Mouse (Mus musculus) embryo, embryonic 10.5 days (tissue): ENCODE measurements around the gene Xrra1.

Source experiments
- DNase-seq: peaks from one replicate; pipeline ENCODE4 v3.0.0-alpha.2; 2015; ENCODE audit warnings: low spot score

Xrra1 gene

DNA sequence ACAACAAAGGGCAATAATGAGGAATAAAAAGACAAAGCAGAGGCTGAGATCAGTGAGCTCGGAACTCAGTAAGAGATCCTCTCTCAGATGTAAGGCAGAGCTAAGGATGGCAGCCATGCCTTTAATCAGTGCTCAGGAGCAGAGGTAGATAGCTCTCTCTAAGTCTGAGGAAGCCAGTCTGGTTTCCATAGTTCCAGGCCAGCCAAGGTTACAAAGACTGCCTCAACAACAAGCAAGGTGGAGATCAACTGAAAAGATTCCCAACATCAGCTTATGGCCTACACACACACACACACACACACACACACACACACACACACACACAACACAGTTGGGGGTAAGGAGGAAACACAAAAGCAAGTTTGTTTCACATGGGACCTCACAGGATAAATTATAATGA is 7.8 kb upstream of the Xrra1 start:
- no peak for DNase-seq

DNA sequence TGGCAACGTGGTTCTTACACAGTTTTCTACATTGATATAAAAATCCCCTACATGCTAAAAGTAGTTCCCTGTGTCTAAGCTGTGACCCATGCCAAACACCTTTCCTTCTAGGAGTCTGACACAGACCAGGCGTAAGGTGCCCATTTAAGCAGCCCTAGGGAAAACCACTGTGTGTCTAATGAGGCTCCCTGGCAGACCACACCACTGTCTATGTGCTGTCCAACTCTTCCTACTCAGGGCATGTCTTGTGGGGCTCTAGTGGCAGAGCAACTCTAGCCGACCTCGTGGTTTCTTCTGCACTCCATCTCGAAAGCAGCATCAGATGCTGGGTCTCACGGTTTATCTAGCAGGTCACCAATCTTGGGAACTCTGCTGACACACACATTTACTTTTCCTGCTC is 7.3 kb upstream of the Xrra1 start:
- DNase-seq: no peak

DNA sequence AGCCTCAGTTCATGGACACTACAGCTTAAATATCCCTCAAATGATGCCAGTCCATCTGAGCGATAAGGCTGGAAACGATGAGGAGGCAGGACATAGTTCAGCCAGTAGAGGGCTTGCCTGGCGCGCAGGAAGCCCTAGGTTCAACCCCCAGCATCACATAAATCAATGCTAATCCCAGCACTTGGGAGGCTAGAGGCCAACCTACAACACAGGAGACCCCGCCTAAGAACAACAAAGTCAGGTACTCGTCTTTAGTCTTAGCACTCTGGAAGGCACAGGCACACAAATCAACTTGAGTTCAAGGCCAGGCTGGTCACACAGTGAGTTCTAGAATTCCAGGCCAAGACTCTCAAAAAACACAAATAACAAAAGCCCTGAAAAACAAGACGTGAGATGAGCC is 5.6 kb upstream of the Xrra1 start:
- DNase-seq: no peak

DNA sequence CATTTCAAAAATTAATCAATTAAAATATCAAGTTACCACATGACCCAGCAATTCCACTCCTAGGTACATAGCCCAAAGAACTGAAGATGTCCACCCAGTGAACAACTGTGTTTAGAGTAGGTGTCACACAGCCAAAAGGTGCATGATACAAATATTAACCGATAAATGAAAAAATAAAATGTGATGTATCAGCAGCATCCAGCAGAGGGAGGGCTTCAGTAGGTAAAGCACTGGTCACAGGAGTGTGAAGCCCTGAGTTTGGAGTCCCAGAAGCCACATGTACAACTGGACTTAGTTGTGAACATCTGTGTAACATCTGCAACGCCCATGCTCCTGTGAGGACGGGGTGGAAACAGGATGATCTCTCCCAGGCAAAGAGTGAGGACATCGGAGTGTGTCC is 4.6 kb upstream of the Xrra1 start:
- no peak for DNase-seq

DNA sequence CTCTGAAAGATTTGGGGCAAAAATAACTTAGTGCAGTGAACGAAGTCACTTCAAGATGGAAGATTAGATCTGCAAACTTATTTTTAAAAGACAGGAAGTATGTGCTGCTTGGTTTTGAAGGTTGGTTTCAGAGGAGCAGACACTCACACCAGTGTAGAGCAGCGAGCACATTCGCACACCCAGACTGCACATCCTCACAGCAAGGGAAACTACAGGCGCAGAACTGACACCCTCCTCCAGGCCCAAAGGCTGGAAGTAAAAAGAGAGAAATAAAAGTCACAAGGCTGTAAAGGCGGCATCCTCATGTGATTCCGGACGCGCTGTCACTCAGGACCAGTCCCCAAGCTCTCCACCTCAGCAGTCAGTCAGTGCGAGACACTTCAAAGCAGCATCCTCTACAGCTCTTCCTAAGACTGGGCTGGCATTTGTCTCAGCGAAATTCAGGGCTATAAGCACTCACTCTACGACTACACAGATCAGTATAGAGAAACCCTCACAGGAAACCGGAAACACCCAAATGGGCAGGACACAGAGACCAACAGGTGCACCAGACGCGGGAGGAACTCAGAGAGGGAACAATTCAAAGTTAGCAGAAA is 2.6 kb upstream of the Xrra1 start:
- no peak for DNase-seq

DNA sequence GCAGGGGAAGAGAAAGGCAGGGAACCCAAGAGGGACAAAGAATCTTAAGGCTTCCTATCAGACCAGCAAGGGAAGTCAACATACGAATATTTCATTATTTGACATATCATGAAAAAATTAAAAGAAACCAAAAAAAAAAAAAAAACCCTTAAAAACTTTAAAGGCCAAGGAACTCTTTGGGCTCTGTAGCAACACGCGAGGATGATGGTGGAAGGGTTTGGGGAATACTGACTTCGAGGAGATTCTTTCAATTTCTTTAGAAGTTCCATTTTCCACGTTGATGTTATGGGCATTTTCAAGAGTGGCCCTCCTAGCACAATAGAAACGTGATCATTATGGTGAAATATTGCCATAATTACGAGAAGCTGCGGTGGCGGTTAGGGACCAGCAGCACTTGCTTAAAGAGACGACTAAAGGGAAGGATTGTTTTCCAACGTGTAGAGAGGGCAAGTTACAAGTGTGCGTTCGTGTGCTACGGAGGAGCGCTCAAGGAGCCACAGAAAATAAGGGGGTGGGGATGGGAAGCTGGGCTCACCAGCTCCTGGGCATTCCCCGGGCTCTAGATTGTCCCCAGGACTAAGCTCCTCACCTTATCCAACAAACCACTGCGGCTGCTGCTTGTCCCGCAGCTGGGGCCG is 622 bp upstream of the Xrra1 start:
- no peak for DNase-seq

DNA sequence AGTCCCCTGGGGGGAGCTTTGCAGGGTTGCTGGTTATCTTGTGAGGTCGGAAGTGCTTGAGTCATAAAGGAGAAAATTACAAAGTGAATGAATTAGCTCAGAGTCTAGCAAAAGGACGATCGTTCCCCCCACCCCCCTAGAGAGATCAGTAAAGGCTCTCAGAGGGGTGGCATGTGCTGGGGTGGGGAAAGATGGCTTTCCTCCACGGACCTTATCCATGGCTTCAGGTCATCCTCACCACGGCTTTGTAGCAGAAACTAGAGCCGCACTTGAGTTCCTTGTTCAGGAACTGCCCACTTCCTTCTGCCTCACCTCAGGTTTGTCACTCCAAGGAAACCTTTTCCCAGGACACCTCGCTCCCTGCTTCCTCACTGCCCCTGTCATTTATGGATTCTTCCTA is 4.4 kb downstream of the Xrra1 start, which contains the start of gene Spcs2:
TSS of gene Spcs2 (minus strand) at position 101 of the 400 bp plus-strand sequence.
- no peak for DNase-seq

DNA sequence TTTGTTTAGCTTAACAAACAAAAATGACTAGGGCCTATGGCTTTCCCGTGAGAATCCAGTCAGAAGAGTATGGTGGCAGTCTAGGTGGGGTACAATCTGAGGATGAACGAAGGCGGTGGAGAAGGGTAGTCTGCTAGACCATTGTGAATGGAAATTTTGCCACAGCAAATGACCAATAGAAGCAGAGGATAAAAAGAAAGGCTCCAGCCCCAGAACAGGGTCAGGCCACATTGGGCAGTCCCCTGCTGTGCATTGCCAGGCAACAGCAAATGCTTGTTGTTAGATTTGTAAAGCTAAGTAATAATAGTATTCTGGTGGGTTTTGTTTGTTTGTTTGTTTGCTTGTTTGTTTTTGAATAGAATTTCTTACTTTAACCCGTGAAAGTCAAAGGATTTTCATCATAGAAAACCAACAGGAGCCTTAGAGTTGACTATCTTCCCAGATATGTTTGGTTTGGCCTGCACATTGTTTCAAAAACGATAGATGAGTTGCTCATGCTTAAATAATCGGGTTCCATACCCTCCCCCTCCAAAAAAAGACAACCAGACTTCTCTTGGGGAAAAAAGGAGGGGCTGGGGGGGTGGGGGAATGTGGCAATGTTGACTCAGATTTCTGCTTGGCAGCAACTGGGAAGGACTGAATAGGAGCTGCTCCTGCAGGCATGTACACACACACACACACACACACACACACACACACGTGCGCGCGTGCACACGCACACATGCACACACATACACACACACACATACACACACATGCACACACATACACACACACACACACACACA is 5.5 kb downstream of the Xrra1 start:
- DNase-seq: peak; percentile 64

DNA sequence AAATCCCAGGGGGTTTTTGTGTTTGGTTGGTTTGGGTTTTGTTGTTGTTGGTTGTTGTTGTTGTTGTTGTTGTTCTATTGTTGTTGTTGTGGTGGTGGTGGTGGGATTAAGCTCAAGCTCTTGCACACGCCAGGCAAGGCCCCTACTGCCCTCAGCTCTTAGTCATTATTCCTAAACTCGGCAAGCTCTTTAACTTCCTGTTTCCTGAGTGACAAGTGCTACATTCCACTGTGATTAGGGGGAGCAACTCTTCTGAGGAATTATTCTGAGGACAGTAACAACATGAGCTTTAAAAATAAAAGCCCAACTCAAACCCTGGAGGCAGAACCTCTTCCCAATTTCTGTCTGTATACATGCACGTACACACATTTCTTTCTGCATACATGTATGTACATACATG is 6.3 kb downstream of the Xrra1 start:
- DNase-seq: no peak

DNA sequence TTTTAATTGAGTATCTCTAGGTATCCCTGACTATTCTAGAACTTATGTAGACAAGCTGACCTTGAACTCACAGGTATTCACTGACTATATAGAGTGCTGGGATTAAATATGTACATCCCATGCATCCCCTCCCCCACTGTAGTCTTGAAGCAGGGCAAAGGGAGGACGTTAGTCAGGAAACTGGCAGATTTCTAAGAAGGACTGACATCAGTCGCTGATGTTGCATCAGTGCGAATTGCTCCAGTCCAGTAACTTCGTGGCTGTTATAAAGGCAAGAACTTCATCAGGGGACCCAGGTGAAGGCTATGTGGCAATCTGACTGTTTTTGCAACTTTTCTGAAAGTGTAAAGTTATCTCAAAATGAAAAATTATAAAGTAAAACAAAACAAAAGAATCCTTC is 10.4 kb downstream of the Xrra1 start:
- no peak for DNase-seq

DNA sequence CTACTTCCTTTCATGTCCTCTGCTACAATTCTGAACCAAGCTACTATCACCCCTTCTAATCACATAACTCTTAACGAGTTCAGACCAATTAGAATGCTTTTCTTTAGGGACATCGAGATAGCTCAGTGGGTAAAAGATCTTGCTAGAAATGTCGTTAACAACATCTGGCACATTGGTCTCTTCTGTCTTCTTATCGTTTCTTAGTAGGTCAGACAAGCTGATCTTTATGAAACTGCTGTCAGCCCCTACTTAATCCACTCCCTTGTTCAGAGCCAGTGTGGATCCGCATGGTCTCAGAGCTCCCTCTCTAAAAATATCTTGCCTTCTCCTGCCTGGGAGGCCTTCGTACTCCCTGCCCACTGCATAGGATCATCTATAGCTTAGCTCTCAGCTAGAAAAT is 15.0 kb downstream of the Xrra1 start:
- no peak for DNase-seq

DNA sequence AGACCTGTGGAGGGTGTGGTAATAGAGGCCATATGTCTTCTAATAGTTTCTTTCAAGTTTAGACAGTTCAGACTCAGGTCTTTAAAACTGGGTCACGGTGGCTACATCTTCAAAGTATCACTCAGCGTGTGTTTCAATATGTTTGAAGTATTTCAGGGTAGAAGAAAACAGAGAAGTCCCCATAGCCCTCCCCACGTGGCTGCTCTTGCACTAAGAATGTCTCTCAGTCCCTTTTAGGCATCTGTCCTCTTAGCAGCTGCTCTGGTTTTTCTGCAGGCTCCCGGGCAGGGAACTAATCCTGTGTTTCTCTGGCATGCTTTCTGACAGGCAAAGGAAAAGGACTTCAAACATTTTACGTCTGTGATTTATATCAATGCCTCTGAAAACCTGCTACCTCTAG is 17.0 kb downstream of the Xrra1 start:
- no peak for DNase-seq

DNA sequence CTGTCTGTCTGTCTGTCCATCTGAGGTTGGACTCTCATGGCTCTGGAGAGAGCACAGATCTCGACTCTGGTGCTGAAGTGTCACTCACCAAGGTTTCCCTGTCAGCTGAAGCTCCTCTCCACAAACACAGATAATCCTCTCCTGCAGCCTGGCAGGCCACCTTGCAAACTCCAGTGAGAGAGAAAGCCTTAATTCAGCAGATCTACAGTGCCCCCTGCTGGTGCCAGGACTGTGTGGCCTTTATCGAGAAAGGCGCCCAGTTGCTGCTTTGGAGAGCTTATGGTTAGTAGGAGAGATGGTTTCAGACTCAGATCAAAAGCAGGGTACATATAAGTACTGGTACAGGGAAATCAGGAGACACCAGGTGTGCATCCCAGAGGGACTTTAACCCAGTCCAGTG is 17.4 kb downstream of the Xrra1 start:
- DNase-seq: peak; percentile 93

DNA sequence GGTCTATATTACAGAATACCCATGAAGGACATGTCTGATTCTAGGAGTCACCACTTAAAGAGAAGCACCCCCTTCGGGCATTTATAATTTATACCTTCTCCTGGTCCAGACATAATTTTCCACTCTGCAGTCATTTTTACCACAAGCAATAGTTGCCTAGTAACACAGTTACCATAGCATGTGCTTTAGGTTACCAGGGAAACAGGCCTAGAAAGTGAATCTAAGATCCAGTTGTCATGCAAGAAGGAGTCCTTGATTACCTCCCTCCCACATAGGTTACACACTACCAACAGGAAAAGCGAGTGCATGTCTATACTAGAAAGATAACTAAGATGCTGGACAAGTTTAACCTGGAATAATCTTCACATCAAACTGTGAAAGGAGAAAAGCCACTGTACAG is 19.3 kb downstream of the Xrra1 start:
- DNase-seq: no peak

DNA sequence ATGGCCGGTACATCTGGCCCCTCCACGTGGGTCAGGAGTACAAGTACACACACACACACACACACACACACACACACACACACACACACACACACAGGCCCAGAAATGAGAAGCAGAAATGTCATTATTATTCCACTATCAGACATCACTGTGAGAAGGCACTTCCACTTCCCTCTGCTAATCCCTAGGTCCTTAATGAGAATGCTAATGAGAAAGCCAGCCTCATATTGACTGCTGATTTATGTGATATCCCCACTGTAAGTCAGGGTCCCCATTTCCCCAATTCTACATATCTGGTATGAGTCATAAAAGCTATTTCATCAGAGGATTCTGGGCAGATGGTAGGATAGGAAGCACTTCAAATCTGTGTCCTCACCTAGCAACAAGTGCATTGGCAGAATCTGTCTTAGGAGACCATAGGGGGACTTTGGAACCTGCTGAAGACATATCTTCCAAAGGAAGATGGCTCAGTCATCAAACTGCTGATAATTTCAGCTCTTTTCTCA is 28.4 kb downstream of the Xrra1 start:
- DNase-seq: no peak

DNA sequence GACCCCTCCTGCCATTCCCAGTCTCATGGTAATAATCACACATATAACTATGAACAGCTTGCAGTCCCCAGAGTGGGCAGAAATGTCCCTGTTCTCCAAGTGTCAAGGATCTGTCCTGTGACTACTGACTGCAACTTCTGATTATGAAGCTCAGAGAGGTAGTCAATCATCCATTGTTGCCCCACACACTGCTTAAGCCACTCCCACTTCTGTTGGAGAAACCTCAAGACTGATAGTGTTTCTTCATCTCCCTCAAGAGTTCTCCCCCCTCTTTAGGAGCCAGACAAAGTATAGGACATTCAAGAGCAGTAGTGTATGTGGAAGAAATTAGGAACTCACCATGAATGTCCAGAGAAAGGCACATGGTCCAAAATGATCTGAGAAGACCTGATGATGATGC is 28.8 kb downstream of the Xrra1 start:
- DNase-seq: no peak

DNA sequence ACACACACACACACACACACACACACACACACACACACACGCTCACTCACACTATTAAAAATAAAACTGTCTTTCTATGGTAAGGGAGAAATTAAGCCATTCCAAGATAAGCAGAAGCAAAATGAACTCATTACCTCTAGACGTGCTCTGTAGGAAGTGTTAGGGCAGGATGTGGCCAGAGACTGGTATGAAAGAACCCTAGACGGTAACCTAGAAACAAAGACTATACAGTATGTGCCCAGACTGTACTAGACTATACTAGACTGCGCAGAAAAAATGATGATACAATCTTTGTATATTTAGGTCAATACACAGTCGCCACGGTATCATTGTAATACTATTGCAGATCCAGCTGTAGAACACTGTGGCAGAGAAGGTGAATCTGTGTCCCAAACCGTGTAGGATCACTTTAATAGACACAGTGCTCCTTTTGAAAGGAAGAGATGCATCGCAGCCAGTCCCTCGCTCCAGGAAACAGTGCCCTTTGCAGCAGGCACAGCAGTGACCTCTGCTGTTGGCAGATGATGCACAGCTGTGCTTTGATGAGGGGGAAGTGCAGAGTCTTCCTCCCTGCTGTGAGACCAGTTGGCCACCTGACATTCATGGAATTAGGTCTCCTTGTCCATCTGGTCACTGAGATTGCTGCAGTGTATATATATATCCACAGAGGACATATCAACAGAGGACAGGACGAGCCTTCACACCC is 30.4 kb downstream of the Xrra1 start:
- DNase-seq: peak; percentile 46

DNA sequence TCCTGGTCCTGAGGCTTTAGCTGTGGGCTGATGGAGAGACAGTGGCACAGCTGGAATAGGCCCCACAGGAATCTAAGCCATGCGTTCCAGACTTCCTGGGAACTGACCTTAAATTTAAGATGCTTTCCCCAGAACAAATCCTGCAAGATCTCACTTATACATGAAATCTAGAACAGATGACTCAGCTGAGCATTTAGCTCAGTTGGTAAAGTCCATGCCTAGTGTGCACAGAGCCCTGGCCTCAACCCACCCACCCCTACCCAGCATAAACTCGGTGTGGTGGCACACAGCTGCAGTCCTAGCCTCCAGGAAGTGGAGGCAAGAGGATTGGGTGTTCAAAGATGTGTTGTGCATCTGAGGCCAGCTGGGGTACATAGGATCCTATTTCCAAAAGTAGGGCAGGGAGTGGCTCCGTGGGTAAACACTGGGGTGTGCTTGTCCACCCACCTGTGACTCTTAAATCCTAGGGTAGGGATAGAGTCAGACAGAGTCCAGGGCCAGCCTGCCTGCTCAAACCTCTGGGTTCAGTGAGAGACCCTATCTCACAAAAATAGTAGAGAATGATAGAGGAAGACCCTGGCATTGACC is 31.3 kb downstream of the Xrra1 start:
- no peak for DNase-seq

DNA sequence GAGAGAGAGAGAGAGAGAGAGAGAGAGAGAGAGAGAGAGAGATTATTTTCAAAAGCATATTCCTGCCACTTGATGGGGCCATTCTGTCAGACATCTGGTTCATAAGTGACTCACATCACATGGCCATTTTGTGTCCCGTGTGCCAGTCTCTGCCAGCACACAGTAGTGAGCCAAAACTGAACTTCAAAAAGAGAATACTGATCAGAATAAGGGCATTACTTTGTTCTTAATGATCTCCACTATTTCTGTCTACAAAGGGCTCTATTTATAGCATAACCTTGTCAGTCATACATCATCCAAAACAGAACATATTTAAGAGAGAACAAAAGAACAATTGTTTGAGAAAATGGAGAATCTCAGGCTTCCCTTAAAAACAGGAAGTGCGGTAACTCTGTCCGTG is 32.6 kb downstream of the Xrra1 start:
- no peak for DNase-seq

DNA sequence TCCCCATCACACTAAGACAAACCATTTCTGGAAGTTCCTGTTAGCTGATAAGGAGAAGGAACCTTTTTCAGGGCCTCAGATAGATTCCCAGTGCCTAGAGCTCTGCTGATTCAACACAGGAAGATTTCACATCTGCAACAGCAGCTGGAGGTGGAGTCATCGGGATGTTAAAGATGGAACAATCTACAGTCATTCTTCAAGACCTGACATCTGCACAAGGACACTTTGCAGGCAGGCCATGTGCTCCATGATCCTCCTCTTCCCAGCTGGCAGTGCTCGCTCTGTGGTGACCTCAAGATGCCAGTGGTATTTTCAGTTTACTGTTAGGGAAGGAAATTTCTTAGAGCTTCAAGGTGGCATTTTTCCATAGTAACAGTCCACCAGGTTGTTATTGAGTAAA is 33.4 kb downstream of the Xrra1 start:
- no peak for DNase-seq

DNA sequence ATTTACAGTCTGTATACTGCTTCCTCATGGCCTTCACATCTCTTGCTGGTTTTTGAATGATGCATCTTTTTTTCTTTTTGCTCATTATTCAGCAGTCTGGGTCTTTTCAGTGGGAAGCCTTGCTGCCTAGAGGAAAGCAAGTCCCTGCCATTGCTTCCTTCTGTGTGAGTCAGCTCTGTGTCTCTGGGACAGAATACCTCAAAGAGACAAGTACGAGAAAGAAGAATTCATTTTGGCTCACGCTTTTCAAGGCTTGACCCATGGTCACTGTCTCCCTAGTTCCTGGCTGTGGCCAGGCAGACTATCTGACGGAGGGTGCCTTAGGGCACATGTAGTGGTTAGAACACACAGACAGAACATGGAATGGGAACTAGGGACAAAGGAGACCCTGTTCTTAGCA is 35.1 kb downstream of the Xrra1 start:
- DNase-seq: no peak

DNA sequence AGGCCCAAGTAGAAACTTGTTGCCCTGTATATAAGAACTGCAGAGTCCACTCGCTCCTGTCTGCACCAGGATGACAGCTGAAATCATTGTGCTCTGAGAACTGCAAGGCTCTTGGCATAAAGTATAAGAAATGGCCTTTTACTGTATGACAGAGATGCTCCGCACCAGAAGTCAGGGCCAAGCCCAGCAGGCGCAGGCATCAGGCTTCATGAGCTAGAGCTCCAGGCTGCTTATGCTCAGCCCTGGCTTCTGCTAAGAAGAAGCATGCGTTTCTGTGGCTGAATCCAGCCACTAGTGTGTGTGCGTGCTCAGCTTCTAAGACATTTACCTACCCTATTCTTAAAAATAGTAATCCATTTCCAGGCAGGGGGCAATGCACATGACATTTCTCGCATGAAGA is 35.6 kb downstream of the Xrra1 start:
- DNase-seq: no peak
